Mouse (Mus musculus) lung, embryonic 15.5 days (tissue): Measurements from ENCODE around the gene Prkag3. TPM values are rescaled to one million over a fixed set of nuclear protein-coding genes. Genes with fewer than 3 reads are reported as not detected.

Experiments
- ATAC-seq: fragments of 200-750 bp; cut with Nextera tagmentation; 2 replicates; pipeline ENCODE4 v1.8.0; 2017; ENCODE audit warnings: moderate number of reproducible peaks, borderline replicate concordance; ENCODE audit not compliant: low FRiP score, low TSS enrichment; ENCODE audit errors: extremely low read depth
- H3K27ac ChIP-seq: fragments of 300-500 bp; sonication (generic); 2 replicates; pipeline ENCODE4 v1.5.1; 2015; ENCODE audit warnings: moderate library complexity, mild to moderate bottlenecking, inconsistent platforms
- H3K27me3 ChIP-seq: fragments of 300-500 bp; sonication (generic); 2 replicates; pipeline ENCODE4 v1.6.1; 2015; ENCODE audit warnings: inconsistent platforms
- H3K36me3 ChIP-seq: fragments of 300-500 bp; sonication (generic); 2 replicates; pipeline ENCODE4 v1.6.1; 2015; ENCODE audit warnings: inconsistent platforms
- H3K4me1 ChIP-seq: fragments of 300-500 bp; sonication (generic); 2 replicates; pipeline ENCODE4 v1.6.1; 2015; ENCODE audit warnings: inconsistent platforms
- H3K4me2 ChIP-seq: fragments of 300-500 bp; sonication (generic); 2 replicates; pipeline ENCODE4 v1.6.1; 2015; ENCODE audit warnings: inconsistent platforms, mild to moderate bottlenecking, moderate library complexity
- H3K4me3 ChIP-seq: fragments of 300-500 bp; sonication (generic); 2 replicates; pipeline ENCODE4 v1.5.1; 2015; ENCODE audit warnings: mild to moderate bottlenecking, inconsistent platforms
- H3K9ac ChIP-seq: fragments of 300-500 bp; sonication (generic); 2 replicates; pipeline ENCODE4 v1.6.1; 2015; ENCODE audit warnings: inconsistent platforms
- H3K9me3 ChIP-seq: fragments of 300-500 bp; sonication (generic); 2 replicates; pipeline ENCODE4 v1.6.1; 2016; ENCODE audit warnings: inconsistent platforms
- WGBS: fragments of 180-500 bp; shearing (Covaris S2); methylation state at CpG from one replicate; pipeline ENCODE4 v1.1.7; 2015; 5-methylcytosine and 5-hydroxymethylcytosine counted together
- polyA plus RNA-seq: library from polyadenylated mRNA; unstranded; fragments of >200 nt; fragmentation: Nextera tagmentation; extraction: Ambion mirVana; gene quantifications from 2 replicates; pipeline ENCODE4 v1.2.1, GENCODE M21; 2015

Prkag3 gene
- polyA plus RNA-seq, 1 experiment from 2014 or later: 0.57 TPM

- no peak for ATAC-seq
- Histone ChIP-seq H3K9me3 (no peaks in the 10 kb centered on the region), H3K4me2 (no peak overlapping the region), H3K27ac (no peak overlapping the region), H3K36me3 (no peaks in the 10 kb centered on the region), H3K4me1 (no peaks in the 10 kb centered on the region), H3K27me3 (no peaks in the 10 kb centered on the region), H3K9ac (no peak overlapping the region), H3K4me3 (no peak overlapping the region)
- WGBS: 40% methylated on average over 5 of the region's 5 CpGs
These were observed 22.9 kb downstream of the Prkag3 start for GRCm38 (mm10) chr1:74726114-74726513.

- ATAC-seq: no peak
- Histone ChIP-seq H3K4me1 (no peaks in the 10 kb centered on the region), H3K27ac (no peak overlapping the region), H3K36me3 (no peaks in the 10 kb centered on the region), H3K4me3 (no peak overlapping the region), H3K9ac (no peak overlapping the region), H3K27me3 (no peaks in the 10 kb centered on the region), H3K9me3 (no peaks in the 10 kb centered on the region), H3K4me2 (no peak overlapping the region)
- WGBS: 69% methylated on average over 2 of the region's 2 CpGs
These were observed 25.3 kb downstream of the Prkag3 start for GRCm38 (mm10) chr1:74723748-74724147.

- H3K9ac ChIP-seq: no peak overlapping the region
- no peaks in the 10 kb centered on the region for H3K9me3 ChIP-seq
- no peaks in the 10 kb centered on the region for H3K4me1 ChIP-seq
- no peak overlapping the region for H3K4me3 ChIP-seq
- no peak overlapping the region for H3K4me2 ChIP-seq
- no peaks in the 10 kb centered on the region for H3K27me3 ChIP-seq
- no peaks in the 10 kb centered on the region for H3K36me3 ChIP-seq
- no peak overlapping the region for H3K27ac ChIP-seq
- WGBS: 62% methylated on average over 6 of the region's 6 CpGs
- no peak for ATAC-seq
These were observed 27.4 kb downstream of the Prkag3 start for GRCm38 (mm10) chr1:74721657-74722056.

- H3K27me3 ChIP-seq: no peaks in the 10 kb centered on the region
- H3K9me3 ChIP-seq: no peaks in the 10 kb centered on the region
- WGBS: 56% methylated on average over 3 of the region's 3 CpGs
- no peak overlapping the region for H3K4me2 ChIP-seq
- no peak overlapping the region for H3K9ac ChIP-seq
- H3K27ac ChIP-seq: no peak overlapping the region
- no peaks in the 10 kb centered on the region for H3K4me1 ChIP-seq
- no peak overlapping the region for H3K4me3 ChIP-seq
- no peak for ATAC-seq
- no peaks in the 10 kb centered on the region for H3K36me3 ChIP-seq
These were observed 29.7 kb downstream of the Prkag3 start for GRCm38 (mm10) chr1:74719281-74719680.

GRCm38 (mm10) chr1:74718113-74718512, 30.9 kb downstream of the Prkag3 start:
- no peak overlapping the region for H3K27ac ChIP-seq
- 87% methylated on average over 8 of the region's 8 CpGs for WGBS
- H3K4me1 ChIP-seq: peaks cover 2% of the 10 kb centered on the region; the same call in 1 of the 2 replicates
- H3K36me3 ChIP-seq: no peaks in the 10 kb centered on the region
- no peaks in the 10 kb centered on the region for H3K9me3 ChIP-seq
- H3K27me3 ChIP-seq: peaks cover 7% of the 10 kb centered on the region; the same call in 1 of the 2 replicates
- ATAC-seq: no peak
- H3K4me3 ChIP-seq: no peak overlapping the region
- H3K9ac ChIP-seq: no peak overlapping the region
- H3K4me2 ChIP-seq: no peak overlapping the region

- whole genome bisulfite sequencing: 81% methylated on average over 6 of the region's 6 CpGs
- H3K4me2 ChIP-seq: no peak overlapping the region
- no peak overlapping the region for H3K9ac ChIP-seq
- no peak overlapping the region for H3K4me3 ChIP-seq
- no peaks in the 10 kb centered on the region for H3K36me3 ChIP-seq
- H3K27me3 ChIP-seq: peaks cover 7% of the 10 kb centered on the region; the same call in 1 of the 2 replicates
- H3K9me3 ChIP-seq: no peaks in the 10 kb centered on the region
- H3K27ac ChIP-seq: no peak overlapping the region
- no peak for ATAC-seq
- peaks cover 6% of the 10 kb centered on the region; the same call in 1 of the 2 replicates for H3K4me1 ChIP-seq
These were observed 33.1 kb downstream of the Prkag3 start for GRCm38 (mm10) chr1:74715886-74716285.

GRCm38 (mm10) chr1:74715468-74715867, 33.6 kb downstream of the Prkag3 start:
- H3K27ac ChIP-seq: no peak overlapping the region
- no peaks in the 10 kb centered on the region for H3K36me3 ChIP-seq
- peaks cover 7% of the 10 kb centered on the region; the same call in 1 of the 2 replicates for H3K27me3 ChIP-seq
- H3K4me2 ChIP-seq: no peak overlapping the region
- WGBS: 59% methylated on average over 5 of the region's 5 CpGs
- no peak for ATAC-seq
- H3K4me1 ChIP-seq: peaks cover 6% of the 10 kb centered on the region; the same call in 1 of the 2 replicates
- H3K4me3 ChIP-seq: no peak overlapping the region
- no peaks in the 10 kb centered on the region for H3K9me3 ChIP-seq
- H3K9ac ChIP-seq: no peak overlapping the region

- Histone ChIP-seq H3K4me3 (no peak overlapping the region), H3K27ac (no peak overlapping the region), H3K9ac (no peak overlapping the region), H3K4me1 (peaks cover 6% of the 10 kb centered on the region; the same call in 1 of the 2 replicates), H3K4me2 (no peak overlapping the region), H3K36me3 (no peaks in the 10 kb centered on the region), H3K9me3 (no peaks in the 10 kb centered on the region), H3K27me3 (peaks cover 7% of the 10 kb centered on the region; the same call in 1 of the 2 replicates)
- no peak for ATAC-seq
- WGBS: 54% methylated on average over 2 of the region's 2 CpGs
These were observed 34.1 kb downstream of the Prkag3 start for GRCm38 (mm10) chr1:74714967-74715366.

GRCm38 (mm10) chr1:74713859-74714730, 34.9 kb downstream of the Prkag3 start:
- H3K4me3 ChIP-seq: peak overlapping the region; percentile 45
- no peaks in the 10 kb centered on the region for H3K9me3 ChIP-seq
- H3K4me2 ChIP-seq: peak overlapping the region; percentile 93
- H3K27me3 ChIP-seq: peaks cover 7% of the 10 kb centered on the region; the same call in 1 of the 2 replicates
- peak overlapping the region; percentile 58 for H3K9ac ChIP-seq
- no peak overlapping the region for H3K27ac ChIP-seq
- peaks cover 6% of the 10 kb centered on the region; the same call in 1 of the 2 replicates for H3K4me1 ChIP-seq
- H3K36me3 ChIP-seq: no peaks in the 10 kb centered on the region
- ATAC-seq: no peak
- 24% methylated on average over 12 of the region's 12 CpGs for WGBS

- Histone ChIP-seq H3K27ac (no peak within 1 kb of the TSS), H3K9me3 (no peaks in the 10 kb centered on the region), H3K4me2 (peak within 1 kb of the TSS; percentile 93), H3K4me3 (peak within 1 kb of the TSS; percentile 45), H3K36me3 (no peaks in the 10 kb centered on the region), H3K9ac (peak within 1 kb of the TSS; percentile 58), H3K27me3 (peaks cover 7% of the 10 kb centered on the region; the same call in 1 of the 2 replicates), H3K4me1 (peaks cover 6% of the 10 kb centered on the region; the same call in 1 of the 2 replicates)
- WGBS: 3% methylated on average over 35 of the region's 35 CpGs
- ATAC-seq: peak; percentile 64; the same call in 1 of the 2 replicates
These were observed 35.7 kb downstream of the Prkag3 start, which contains the start of gene Cyp27a1 for GRCm38 (mm10) chr1:74713099-74713858. Gene Cyp27a1, plus strand, starts transcription at chr1:74713574.

- H3K36me3 ChIP-seq: no peaks in the 10 kb centered on the region
- ATAC-seq: no peak
- no peak overlapping the region for H3K9ac ChIP-seq
- 34% methylated on average over 5 of the region's 5 CpGs for WGBS
- H3K4me1 ChIP-seq: peaks cover 6% of the 10 kb centered on the region; the same call in 1 of the 2 replicates
- no peaks in the 10 kb centered on the region for H3K9me3 ChIP-seq
- peaks cover 7% of the 10 kb centered on the region; the same call in 1 of the 2 replicates for H3K27me3 ChIP-seq
- no peak overlapping the region for H3K27ac ChIP-seq
- H3K4me3 ChIP-seq: peak overlapping the region; percentile 45
- H3K4me2 ChIP-seq: peak overlapping the region; percentile 93
These were observed 36.4 kb downstream of the Prkag3 start for GRCm38 (mm10) chr1:74712461-74713098.
